Mouse (Mus musculus) gastrocnemius, postnatal 25 days (tissue): ENCODE measurements at regions not wholly inside any gene's neighbourhood (a gene's known extent, or its start where the extent isn't known, plus 50 kb on each side); places are given as distances from the start of the nearest gene placed in this dataset.

Experiments used
- DNase-seq: peaks from one replicate; pipeline ENCODE4 v3.0.0; 2022

GRCm38 (mm10) chr10:19068377-19068776, 52.9 kb upstream of the Tnfaip3 start:
- DNase-seq, result no peak

GRCm38 (mm10) chr10:19067623-19068022, 52.2 kb upstream of the Tnfaip3 start:
- DNase-seq, result no peak

GRCm38 (mm10) chr10:19066821-19067350, 51.4 kb upstream of the Tnfaip3 start:
- no peak for DNase-seq
